Mouse (Mus musculus): Measurements from ENCODE around the gene Zfp839.

DNA sequence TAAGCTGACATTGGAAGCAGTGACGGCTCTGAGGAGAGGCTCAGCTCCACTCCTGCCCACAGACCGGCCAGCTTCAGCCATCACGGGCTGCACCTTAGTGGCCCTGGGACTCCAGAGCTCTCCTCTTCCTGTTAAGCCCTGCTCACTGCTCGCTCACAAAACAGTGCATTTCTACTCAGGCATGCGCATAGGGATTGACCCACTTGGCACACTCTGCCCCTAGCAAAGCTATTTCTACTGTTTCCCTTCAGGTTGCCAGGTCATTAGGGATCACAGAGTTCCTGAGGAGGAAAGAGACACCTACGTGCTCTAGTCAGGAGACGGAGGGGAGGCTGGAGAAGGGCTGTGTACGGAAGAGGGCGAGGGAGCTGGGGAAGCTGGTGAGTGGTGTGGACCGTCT lies 15.9 kb downstream of the Zfp839 start:
- TF ChIP-seq CTCF (IDR thresholded peaks at IDR 0.05; ENCODE audit: borderline replicate concordance, insufficient read depth, low read length) = no peak
- TF ChIP-seq POLR2A (IDR thresholded peaks at IDR 0.05; ENCODE audit: low read depth, low read length) = no peak
